Mouse (Mus musculus): Measurements from ENCODE around the gene Fcho2. TPM values are rescaled to one million over a fixed set of nuclear protein-coding genes. Genes with fewer than 3 reads are reported as not detected.

The Fcho2 gene
- polyA plus RNA-seq, 1 experiment from 2014 or later: 31.8 TPM

DNA sequence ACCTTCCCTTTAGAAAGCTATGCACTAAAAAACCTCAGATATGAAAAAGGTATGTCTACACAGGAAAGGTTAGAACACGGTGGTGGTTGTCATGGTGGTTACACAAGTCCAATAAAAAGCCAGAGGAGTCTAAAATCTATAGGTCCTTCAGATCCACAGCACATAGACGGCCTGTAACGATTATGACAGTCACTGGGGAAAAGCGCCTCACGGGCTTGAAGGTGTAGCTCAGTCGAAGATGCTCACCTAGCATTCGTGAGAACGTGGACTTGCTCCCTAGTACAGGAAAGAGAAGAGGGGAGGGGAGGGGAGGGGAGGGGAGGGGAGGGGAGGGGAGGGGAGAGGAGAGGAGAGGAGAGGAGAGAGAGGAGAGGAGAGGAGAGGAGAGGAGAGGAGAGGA lies 111.5 kb downstream of the Fcho2 start:
- Histone ChIP-seq H3K36me3 (ENCODE audit: control insufficient read depth, insufficient read depth) (no peaks in the 10 kb centered on the region), H3K4me3 (replicated peaks; ENCODE audit: low read length) (no peak overlapping the region), H3K4me1 (replicated peaks; ENCODE audit: control insufficient read depth, insufficient read depth, low read length) (no peaks in the 10 kb centered on the region), H3K9ac (replicated peaks; ENCODE audit: low read depth, low read length) (no peak overlapping the region), H3K4me2 (ENCODE audit: low read length) (no peak overlapping the region), H3K27me3 (replicated peaks; ENCODE audit: control insufficient read depth, insufficient read depth, low read length) (no peaks in the 10 kb centered on the region), H3K27ac (ENCODE audit: low read length) (no peak overlapping the region), H3K9me3 (ENCODE audit: control insufficient read depth, low read length) (no peaks in the 10 kb centered on the region)
- 86% methylated on average over 8 of the region's 8 CpGs for WGBS
- ATAC-seq: no peak

DNA sequence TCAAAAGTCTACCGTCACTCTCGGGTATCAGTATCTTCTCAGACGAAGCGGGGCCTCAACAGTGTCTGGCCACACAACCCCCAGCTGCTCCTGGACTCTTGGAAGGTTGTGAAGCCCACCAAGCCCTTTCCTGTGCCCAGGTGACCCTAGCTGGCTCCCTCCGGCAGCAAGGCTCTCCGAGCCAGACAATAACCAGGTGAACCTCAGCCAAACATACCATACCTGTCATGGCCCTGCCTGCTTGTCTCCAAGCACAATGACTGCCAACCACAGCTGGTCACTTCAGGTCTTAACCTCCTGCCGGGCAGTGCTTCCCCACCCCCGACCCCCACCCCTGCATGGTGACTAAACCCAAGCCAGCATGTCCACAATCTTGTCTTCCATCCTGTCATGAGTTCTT lies 112.9 kb downstream of the Fcho2 start:
- H3K27me3 ChIP-seq (replicated peaks; ENCODE audit: control insufficient read depth, insufficient read depth, low read length): no peaks in the 10 kb centered on the region
- H3K4me2 ChIP-seq (ENCODE audit: low read length): no peak overlapping the region
- H3K27ac ChIP-seq (ENCODE audit: low read length): no peak overlapping the region
- H3K9me3 ChIP-seq (ENCODE audit: control insufficient read depth, low read length): no peaks in the 10 kb centered on the region
- H3K4me1 ChIP-seq (replicated peaks; ENCODE audit: control insufficient read depth, insufficient read depth, low read length): no peaks in the 10 kb centered on the region
- ATAC-seq: no peak
- no peaks in the 10 kb centered on the region for H3K36me3 ChIP-seq (ENCODE audit: control insufficient read depth, insufficient read depth)
- no peak overlapping the region for H3K4me3 ChIP-seq (replicated peaks; ENCODE audit: low read length)
- 82% methylated on average over 8 of the region's 8 CpGs for WGBS
- H3K9ac ChIP-seq (replicated peaks; ENCODE audit: low read depth, low read length): no peak overlapping the region

DNA sequence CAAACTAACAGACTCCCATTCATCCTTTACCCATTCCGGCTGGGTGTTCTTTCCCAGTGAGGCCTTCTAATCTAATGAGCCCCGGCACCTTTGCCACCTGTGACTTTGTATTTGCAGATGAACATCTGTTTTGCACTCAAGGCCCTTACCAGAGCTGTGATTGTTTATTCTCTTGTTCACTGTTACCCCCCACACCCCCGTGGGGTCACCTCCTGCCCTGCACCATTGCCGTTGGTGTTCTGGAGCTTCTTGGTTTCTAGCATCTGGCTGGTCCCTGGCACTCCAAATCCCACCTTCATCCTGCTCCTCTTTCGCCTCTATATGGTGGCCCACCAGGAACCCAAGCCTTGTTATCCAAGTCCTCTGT lies 114.0 kb downstream of the Fcho2 start:
- Histone ChIP-seq H3K9me3 (ENCODE audit: control insufficient read depth, low read length) (no peaks in the 10 kb centered on the region), H3K27me3 (replicated peaks; ENCODE audit: control insufficient read depth, insufficient read depth, low read length) (no peaks in the 10 kb centered on the region), H3K4me2 (ENCODE audit: low read length) (no peak overlapping the region), H3K36me3 (ENCODE audit: control insufficient read depth, insufficient read depth) (no peaks in the 10 kb centered on the region), H3K9ac (replicated peaks; ENCODE audit: low read depth, low read length) (no peak overlapping the region), H3K4me1 (replicated peaks; ENCODE audit: control insufficient read depth, insufficient read depth, low read length) (no peaks in the 10 kb centered on the region), H3K4me3 (replicated peaks; ENCODE audit: low read length) (no peak overlapping the region), H3K27ac (ENCODE audit: low read length) (no peak overlapping the region)
- no peak for ATAC-seq
- 86% methylated on average over 5 of the region's 5 CpGs for WGBS

DNA sequence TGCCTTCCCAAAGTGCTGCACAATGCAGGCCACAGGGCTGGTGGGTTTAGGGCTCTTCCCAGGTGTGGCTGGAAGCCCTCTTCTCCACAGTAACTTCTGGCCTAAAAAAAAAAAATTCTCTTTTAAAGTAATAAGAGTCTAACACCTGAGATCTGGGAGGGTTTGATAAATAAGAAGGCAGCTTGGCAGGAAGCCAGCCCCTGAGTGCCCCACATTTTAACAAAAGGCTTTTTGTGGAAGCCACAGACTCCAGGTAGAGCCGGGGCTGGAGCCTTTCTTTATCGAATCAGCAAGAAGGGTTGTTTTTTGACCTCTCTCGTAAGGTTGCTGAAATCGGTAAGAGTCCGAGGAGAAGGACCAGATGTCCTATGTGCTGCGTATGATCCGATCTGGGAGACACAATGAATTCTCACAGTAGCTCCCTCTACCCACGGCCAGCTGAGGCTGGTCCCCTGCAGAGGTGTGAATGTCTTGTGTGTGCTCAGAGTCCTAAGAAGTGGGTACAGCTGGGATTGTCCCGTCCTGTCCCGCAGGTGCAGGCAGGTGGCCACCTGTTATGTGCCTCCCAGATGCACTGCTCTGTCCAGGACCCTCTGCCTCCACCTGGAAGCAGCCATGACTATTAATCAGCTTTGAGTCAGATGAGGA lies 114.5 kb downstream of the Fcho2 start:
- H3K27me3 ChIP-seq (replicated peaks; ENCODE audit: control insufficient read depth, insufficient read depth, low read length): no peaks in the 10 kb centered on the region; the same call in 1 of the 2 replicates
- no peak overlapping the region for H3K27ac ChIP-seq (ENCODE audit: low read length)
- H3K9me3 ChIP-seq (ENCODE audit: control insufficient read depth, low read length): no peaks in the 10 kb centered on the region
- ATAC-seq: no peak
- H3K4me1 ChIP-seq (replicated peaks; ENCODE audit: control insufficient read depth, insufficient read depth, low read length): no peaks in the 10 kb centered on the region
- H3K9ac ChIP-seq (replicated peaks; ENCODE audit: low read depth, low read length): no peak overlapping the region
- H3K4me2 ChIP-seq (ENCODE audit: low read length): no peak overlapping the region
- H3K36me3 ChIP-seq (ENCODE audit: control insufficient read depth, insufficient read depth): no peaks in the 10 kb centered on the region
- no peak overlapping the region for H3K4me3 ChIP-seq (replicated peaks; ENCODE audit: low read length)
- 50% methylated on average over 10 of the region's 10 CpGs for WGBS

DNA sequence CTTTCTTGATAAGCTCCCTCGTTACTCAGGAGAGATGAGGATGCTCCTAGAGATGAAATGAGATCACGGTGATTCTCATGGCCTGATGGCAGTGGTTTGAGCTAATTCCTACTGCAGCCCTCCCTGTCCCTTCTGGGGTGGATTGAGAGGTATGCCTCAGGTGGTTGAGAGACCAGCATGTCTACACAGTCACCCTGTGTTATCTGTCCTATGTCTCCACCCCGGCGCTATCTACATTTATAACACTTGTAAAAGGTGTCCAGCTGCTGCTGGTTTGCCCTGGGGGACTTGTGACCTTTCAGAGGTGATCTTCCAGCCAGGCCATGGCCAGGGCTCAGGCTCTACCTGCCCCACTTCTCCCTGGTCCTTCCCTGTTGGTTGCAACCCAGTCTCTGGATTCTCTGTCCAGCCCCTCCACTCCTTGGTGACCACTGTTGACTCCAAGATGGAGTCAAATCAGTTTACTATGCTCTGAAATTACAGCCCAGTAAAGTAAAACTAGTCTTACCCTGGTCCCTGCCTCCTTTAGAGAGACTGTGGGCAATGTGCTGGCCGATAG lies 115.2 kb downstream of the Fcho2 start:
- 90% methylated on average over 5 of the region's 5 CpGs for WGBS
- no peaks in the 10 kb centered on the region; the same call in 1 of the 2 replicates for H3K27me3 ChIP-seq (replicated peaks; ENCODE audit: control insufficient read depth, insufficient read depth, low read length)
- no peaks in the 10 kb centered on the region for H3K9me3 ChIP-seq (ENCODE audit: control insufficient read depth, low read length)
- no peak overlapping the region for H3K4me3 ChIP-seq (replicated peaks; ENCODE audit: low read length)
- no peak overlapping the region for H3K4me2 ChIP-seq (ENCODE audit: low read length)
- H3K4me1 ChIP-seq (replicated peaks; ENCODE audit: control insufficient read depth, insufficient read depth, low read length): peaks cover 2% of the 10 kb centered on the region; the same call in 1 of the 2 replicates
- no peak overlapping the region for H3K9ac ChIP-seq (replicated peaks; ENCODE audit: low read depth, low read length)
- no peak overlapping the region for H3K27ac ChIP-seq (ENCODE audit: low read length)
- H3K36me3 ChIP-seq (ENCODE audit: control insufficient read depth, insufficient read depth): no peaks in the 10 kb centered on the region
- ATAC-seq: no peak

- Histone ChIP-seq H3K36me3 (ENCODE audit: control insufficient read depth, insufficient read depth) (no peaks in the 10 kb centered on the region), H3K4me1 (replicated peaks; ENCODE audit: control insufficient read depth, insufficient read depth, low read length) (peaks cover 7% of the 10 kb centered on the region; the same call in 1 of the 2 replicates), H3K27ac (ENCODE audit: low read length) (no peak overlapping the region), H3K27me3 (replicated peaks; ENCODE audit: control insufficient read depth, insufficient read depth, low read length) (peaks cover 6% of the 10 kb centered on the region), H3K9ac (replicated peaks; ENCODE audit: low read depth, low read length) (no peak overlapping the region), H3K4me3 (replicated peaks; ENCODE audit: low read length) (no peak overlapping the region), H3K9me3 (ENCODE audit: control insufficient read depth, low read length) (no peaks in the 10 kb centered on the region), H3K4me2 (ENCODE audit: low read length) (no peak overlapping the region)
- no peak for ATAC-seq
- 81% methylated on average over 14 of the region's 14 CpGs for WGBS
Measured at GRCm38 (mm10) chr13:98699051-98699744, 116.1 kb downstream of the Fcho2 start.

GRCm38 (mm10) chr13:98696716-98697115 lies 118.5 kb downstream of the Fcho2 start:
- ATAC-seq: no peak
- 92% methylated on average over 3 of the region's 3 CpGs for WGBS
- H3K4me2 ChIP-seq (ENCODE audit: low read length): no peak overlapping the region

GRCm38 (mm10) chr13:98695546-98695945 lies 119.7 kb downstream of the Fcho2 start:
- 51% methylated on average over 2 of the region's 2 CpGs for WGBS
- no peak overlapping the region for H3K4me3 ChIP-seq (replicated peaks; ENCODE audit: low read length)
- no peak overlapping the region for H3K9ac ChIP-seq (replicated peaks; ENCODE audit: low read depth, low read length)
- no peak for ATAC-seq
- H3K27me3 ChIP-seq (replicated peaks; ENCODE audit: control insufficient read depth, insufficient read depth, low read length): peaks cover 11% of the 10 kb centered on the region
- H3K4me2 ChIP-seq (ENCODE audit: low read length): no peak overlapping the region
- no peaks in the 10 kb centered on the region for H3K9me3 ChIP-seq (ENCODE audit: control insufficient read depth, low read length)
- H3K36me3 ChIP-seq (ENCODE audit: control insufficient read depth, insufficient read depth): no peaks in the 10 kb centered on the region
- peaks cover 7% of the 10 kb centered on the region; the same call in 1 of the 2 replicates for H3K4me1 ChIP-seq (replicated peaks; ENCODE audit: control insufficient read depth, insufficient read depth, low read length)
- H3K27ac ChIP-seq (ENCODE audit: low read length): no peak overlapping the region

More at GRCm38 (mm10) chr13:98696716-98697115, 118.5 kb downstream of the Fcho2 start:
- Histone ChIP-seq H3K27ac (ENCODE audit: low read length) (no peak overlapping the region), H3K27me3 (replicated peaks; ENCODE audit: control insufficient read depth, insufficient read depth, low read length) (peaks cover 11% of the 10 kb centered on the region), H3K9ac (replicated peaks; ENCODE audit: low read depth, low read length) (no peak overlapping the region), H3K4me3 (replicated peaks; ENCODE audit: low read length) (no peak overlapping the region), H3K9me3 (ENCODE audit: control insufficient read depth, low read length) (no peaks in the 10 kb centered on the region), H3K36me3 (ENCODE audit: control insufficient read depth, insufficient read depth) (no peaks in the 10 kb centered on the region), H3K4me1 (replicated peaks; ENCODE audit: control insufficient read depth, insufficient read depth, low read length) (peaks cover 7% of the 10 kb centered on the region; the same call in 1 of the 2 replicates)

DNA sequence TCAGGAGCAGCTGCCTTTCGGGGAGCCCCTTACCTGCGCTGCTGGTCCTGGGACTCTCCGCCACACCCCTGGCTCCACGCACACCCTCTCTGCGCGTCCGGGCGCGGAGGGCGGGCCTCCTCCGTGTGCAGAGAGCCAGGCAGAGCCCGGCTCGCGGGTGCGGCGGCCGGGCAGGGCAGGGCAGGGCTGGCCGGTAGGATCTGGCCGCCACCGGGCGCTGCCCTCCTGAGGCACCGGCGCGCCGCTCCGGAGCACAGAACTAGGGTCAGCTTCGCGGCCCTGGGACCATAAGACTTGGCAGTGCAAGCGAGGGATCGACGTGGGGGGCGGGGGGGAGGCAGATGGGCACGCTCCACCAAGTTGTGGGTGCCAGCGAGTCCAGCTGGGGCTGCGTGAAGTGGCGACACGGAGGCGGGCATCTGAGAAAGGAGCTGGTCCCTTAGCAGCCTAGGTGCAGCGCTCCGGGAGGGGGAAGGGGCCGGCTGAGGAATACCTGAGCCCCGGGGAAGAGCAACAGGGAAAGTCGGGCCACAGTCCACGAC lies 120.4 kb downstream of the Fcho2 start, which contains the start of gene Tmem171:
TSS of gene Tmem171 (minus strand) at position 62 of the 542 bp plus-strand sequence.
- Histone ChIP-seq H3K27ac (ENCODE audit: low read length) (no peak within 1 kb of the TSS), H3K4me3 (replicated peaks; ENCODE audit: low read length) (peak within 1 kb of the TSS; percentile 30), H3K9me3 (ENCODE audit: control insufficient read depth, low read length) (no peaks in the 10 kb centered on the region), H3K36me3 (ENCODE audit: control insufficient read depth, insufficient read depth) (no peaks in the 10 kb centered on the region), H3K4me1 (replicated peaks; ENCODE audit: control insufficient read depth, insufficient read depth, low read length) (peaks cover 7% of the 10 kb centered on the region; the same call in 1 of the 2 replicates), H3K27me3 (replicated peaks; ENCODE audit: control insufficient read depth, insufficient read depth, low read length) (peaks cover 11% of the 10 kb centered on the region), H3K9ac (replicated peaks; ENCODE audit: low read depth, low read length) (peak within 1 kb of the TSS; percentile 36), H3K4me2 (ENCODE audit: low read length) (peak within 1 kb of the TSS; percentile 60)
- ATAC-seq: no peak
- WGBS: 3% methylated on average over 38 of the region's 44 CpGs
